Mouse (Mus musculus) lung, adult 2 months (tissue): ENCODE results near the gene Crbn.

Source experiments
- CTCF ChIP-seq: fragments of 200-500 bp; IDR thresholded peaks from 2 replicates; pipeline ENCODE4 v1.5.1; 2011; ENCODE audit warnings: mild to moderate bottlenecking, low read length, control low read depth; ENCODE audit not compliant: insufficient read depth
- POLR2A ChIP-seq: fragments of 200-500 bp; IDR thresholded peaks from 2 replicates; pipeline ENCODE4 v1.6.1; 2011; ENCODE audit warnings: low read depth, mild to moderate bottlenecking, control low read depth, low read length, borderline replicate concordance; ENCODE audit errors: extremely low read depth

GRCm38 (mm10) chr6:106747804-106748203 is 52.1 kb downstream of the Crbn start:
- TF ChIP-seq CTCF (no peak), POLR2A (no peak)
